Mouse (Mus musculus): ENCODE measurements around the gene Flot1. TPM values are rescaled to one million over a fixed set of nuclear protein-coding genes. Genes with fewer than 3 reads are reported as not detected.

Gene Flot1
- polyA plus RNA-seq, 1 experiment from 2014 or later = 141 TPM

DNA sequence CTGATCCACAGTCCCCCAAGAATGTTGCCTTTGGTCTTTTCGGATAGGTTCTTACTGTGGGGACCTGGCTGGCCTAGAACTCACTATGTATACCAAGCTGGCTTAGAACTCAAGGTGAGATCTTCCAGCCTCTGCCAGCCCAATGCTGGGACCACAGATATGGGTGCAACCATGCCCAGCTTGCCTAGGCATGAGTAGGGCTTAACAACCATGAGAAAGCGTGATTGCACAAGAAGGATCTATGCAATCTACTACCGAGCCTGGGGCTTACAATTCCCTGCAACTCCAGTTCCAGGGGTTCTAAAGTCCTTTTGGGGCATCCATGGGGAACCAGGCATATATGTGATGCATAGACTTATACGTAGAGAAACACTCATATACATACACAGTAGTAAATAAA is 32.1 kb upstream of the Flot1 start:
- no peak for ATAC-seq (ENCODE audit: low FRiP score)
- no peaks in the 10 kb centered on the region for H3K27me3 ChIP-seq (replicated peaks)
- H3K4me3 ChIP-seq (replicated peaks) = no peak overlapping the region
- no peak overlapping the region for H3K9ac ChIP-seq (replicated peaks)
- H3K4me1 ChIP-seq = no peaks in the 10 kb centered on the region
- H3K9me3 ChIP-seq (replicated peaks) = no peaks in the 10 kb centered on the region
- 91% methylated on average over 4 of the region's 4 CpGs for WGBS
- no peaks in the 10 kb centered on the region for H3K36me3 ChIP-seq
- H3K27ac ChIP-seq (replicated peaks) = no peak overlapping the region
- H3K4me2 ChIP-seq = no peak overlapping the region

DNA sequence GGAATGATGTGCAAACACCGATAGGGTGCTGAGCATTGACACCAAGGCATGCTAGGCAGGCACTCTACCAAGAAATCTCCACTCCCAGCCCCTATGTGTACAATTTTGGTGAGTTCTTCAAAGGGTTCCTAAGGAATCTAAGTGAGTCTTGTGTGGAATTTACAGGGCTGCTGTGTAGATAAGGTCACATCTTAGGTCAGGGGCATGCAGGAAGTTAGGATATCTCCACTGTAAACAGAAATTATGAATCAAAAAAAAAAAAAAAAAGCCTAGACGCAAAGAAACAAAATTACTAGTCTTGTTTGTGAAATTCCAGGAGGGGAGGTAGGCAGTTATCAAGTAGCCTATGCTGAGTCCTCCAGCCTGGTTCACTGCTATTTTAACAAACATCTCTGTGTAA is 30.2 kb upstream of the Flot1 start:
- Histone ChIP-seq H3K9ac (replicated peaks) (no peak overlapping the region), H3K27me3 (replicated peaks) (no peaks in the 10 kb centered on the region), H3K4me2 (no peak overlapping the region), H3K36me3 (no peaks in the 10 kb centered on the region), H3K4me3 (replicated peaks) (no peak overlapping the region), H3K9me3 (replicated peaks) (no peaks in the 10 kb centered on the region), H3K27ac (replicated peaks) (no peak overlapping the region), H3K4me1 (no peaks in the 10 kb centered on the region)
- ATAC-seq (ENCODE audit: low FRiP score) = no peak
- WGBS = 91% methylated on average over 2 of the region's 2 CpGs

DNA sequence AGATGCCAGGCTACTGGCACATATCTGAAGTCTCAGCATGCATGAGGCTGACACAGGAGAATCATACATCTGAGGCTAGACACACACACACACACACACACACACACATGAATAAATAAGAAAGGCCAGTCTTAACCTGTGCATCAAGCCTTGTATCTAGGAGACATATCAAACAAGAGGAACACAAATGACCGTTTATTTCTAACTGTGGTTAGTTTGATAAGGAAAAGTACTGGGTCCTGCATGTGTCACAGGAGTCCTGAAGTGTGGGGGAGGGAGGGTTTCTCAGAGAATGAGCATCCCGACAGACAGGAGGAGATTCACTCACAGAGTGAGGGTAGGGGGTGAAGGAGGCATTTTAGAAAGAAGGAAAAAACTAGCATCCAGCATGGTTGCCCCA is 27.9 kb upstream of the Flot1 start:
- Histone ChIP-seq H3K9me3 (replicated peaks) (no peaks in the 10 kb centered on the region), H3K4me3 (replicated peaks) (no peak overlapping the region), H3K9ac (replicated peaks) (no peak overlapping the region), H3K4me2 (no peak overlapping the region), H3K36me3 (no peaks in the 10 kb centered on the region), H3K27me3 (replicated peaks) (no peaks in the 10 kb centered on the region), H3K27ac (replicated peaks) (no peak overlapping the region), H3K4me1 (no peaks in the 10 kb centered on the region)
- 52% methylated on average over 2 of the region's 2 CpGs for WGBS
- no peak for ATAC-seq (ENCODE audit: low FRiP score)

DNA sequence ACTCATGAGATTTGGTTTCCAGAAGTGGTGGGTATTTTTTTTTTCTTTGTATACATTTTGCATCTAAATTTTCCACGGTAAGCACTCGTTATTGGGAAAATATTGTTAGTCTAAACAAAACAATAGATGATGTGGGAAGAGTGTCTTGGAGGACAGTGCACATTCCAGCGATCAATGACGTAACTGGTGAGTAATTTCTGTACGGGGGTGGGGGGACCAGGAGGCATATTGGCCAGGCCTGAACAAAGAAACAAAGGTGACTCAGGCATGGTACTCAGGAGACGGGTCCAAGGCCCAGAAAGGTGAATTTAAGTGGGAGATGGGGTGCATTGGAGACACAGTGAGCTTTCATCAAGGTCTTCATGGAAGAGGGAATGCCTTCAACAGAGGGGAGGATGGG is 27.4 kb upstream of the Flot1 start:
- H3K4me3 ChIP-seq (replicated peaks) = no peak overlapping the region
- no peak for ATAC-seq (ENCODE audit: low FRiP score)
- no peak overlapping the region for H3K4me2 ChIP-seq
- 87% methylated on average over 6 of the region's 6 CpGs for whole genome bisulfite sequencing
- H3K27me3 ChIP-seq (replicated peaks) = no peaks in the 10 kb centered on the region
- no peak overlapping the region for H3K9ac ChIP-seq (replicated peaks)
- no peak overlapping the region for H3K27ac ChIP-seq (replicated peaks)
- H3K4me1 ChIP-seq = no peaks in the 10 kb centered on the region
- no peaks in the 10 kb centered on the region for H3K36me3 ChIP-seq
- H3K9me3 ChIP-seq (replicated peaks) = no peaks in the 10 kb centered on the region

DNA sequence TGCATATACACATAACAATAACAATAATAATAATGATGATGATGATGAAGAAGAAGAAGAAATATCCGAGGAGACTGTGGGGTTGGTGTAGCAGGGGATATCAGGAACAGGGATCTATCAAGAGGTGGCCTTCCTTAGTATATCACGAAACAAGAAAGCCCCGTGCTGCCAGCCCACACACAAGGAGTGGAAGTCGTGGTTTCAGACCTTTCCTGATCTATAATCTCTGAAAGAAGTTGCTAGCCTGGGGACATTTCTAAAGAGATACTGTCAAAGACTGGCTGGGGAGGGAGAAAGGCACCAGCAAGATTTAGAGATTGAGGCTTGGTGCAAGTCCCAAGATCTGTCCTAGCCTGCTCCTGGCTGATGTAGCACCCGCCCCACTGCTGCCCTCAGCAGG is 26.2 kb upstream of the Flot1 start:
- H3K9me3 ChIP-seq (replicated peaks) = no peaks in the 10 kb centered on the region
- H3K4me2 ChIP-seq = no peak overlapping the region
- no peak overlapping the region for H3K4me3 ChIP-seq (replicated peaks)
- H3K27me3 ChIP-seq (replicated peaks) = no peaks in the 10 kb centered on the region
- ATAC-seq (ENCODE audit: low FRiP score) = no peak
- no peaks in the 10 kb centered on the region for H3K36me3 ChIP-seq
- no peaks in the 10 kb centered on the region for H3K4me1 ChIP-seq
- H3K9ac ChIP-seq (replicated peaks) = no peak overlapping the region
- no peak overlapping the region for H3K27ac ChIP-seq (replicated peaks)
- WGBS = 71% methylated on average over 5 of the region's 5 CpGs

DNA sequence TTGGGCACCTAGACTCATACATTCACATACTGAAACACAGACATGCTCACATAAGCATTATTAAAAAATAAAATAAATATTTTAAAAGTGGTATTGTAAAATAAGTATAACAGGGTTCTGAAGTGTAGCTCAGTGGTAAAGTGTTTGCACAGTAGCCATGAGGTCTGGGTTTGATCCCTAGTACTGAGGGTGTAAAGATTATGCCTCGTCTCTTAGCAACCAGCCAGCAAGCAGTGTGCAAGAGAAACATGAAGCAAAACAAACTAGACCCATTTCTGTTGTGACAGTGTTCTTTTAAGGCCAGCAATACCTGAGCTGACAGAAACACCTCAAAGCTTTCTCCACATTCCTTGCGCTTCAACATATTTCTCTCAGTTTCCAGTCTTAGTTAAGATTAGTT is 22.1 kb upstream of the Flot1 start:
- Histone ChIP-seq H3K4me3 (replicated peaks) (no peak overlapping the region), H3K27ac (replicated peaks) (no peak overlapping the region), H3K9me3 (replicated peaks) (no peaks in the 10 kb centered on the region), H3K9ac (replicated peaks) (no peak overlapping the region), H3K4me2 (no peak overlapping the region), H3K36me3 (no peaks in the 10 kb centered on the region), H3K27me3 (replicated peaks) (no peaks in the 10 kb centered on the region), H3K4me1 (no peaks in the 10 kb centered on the region)
- WGBS = 77% methylated on average over 2 of the region's 2 CpGs
- ATAC-seq (ENCODE audit: low FRiP score) = no peak

GRCm38 (mm10) chr17:35803020-35803419 is 20.0 kb upstream of the Flot1 start:
- H3K27ac ChIP-seq (replicated peaks) = no peak overlapping the region
- no peaks in the 10 kb centered on the region for H3K27me3 ChIP-seq (replicated peaks)
- H3K36me3 ChIP-seq = no peaks in the 10 kb centered on the region
- no peaks in the 10 kb centered on the region for H3K4me1 ChIP-seq
- H3K9me3 ChIP-seq (replicated peaks) = no peaks in the 10 kb centered on the region
- 59% methylated on average over 6 of the region's 6 CpGs for WGBS
- ATAC-seq (ENCODE audit: low FRiP score) = no peak
- no peak overlapping the region for H3K4me2 ChIP-seq
- H3K4me3 ChIP-seq (replicated peaks) = no peak overlapping the region
- no peak overlapping the region for H3K9ac ChIP-seq (replicated peaks)

GRCm38 (mm10) chr17:35803858-35804399 is 19.1 kb upstream of the Flot1 start:
- Histone ChIP-seq H3K27me3 (replicated peaks) (no peaks in the 10 kb centered on the region), H3K4me2 (no peak overlapping the region), H3K4me1 (no peaks in the 10 kb centered on the region), H3K4me3 (replicated peaks) (no peak overlapping the region), H3K36me3 (no peaks in the 10 kb centered on the region), H3K9me3 (replicated peaks) (no peaks in the 10 kb centered on the region), H3K27ac (replicated peaks) (no peak overlapping the region), H3K9ac (replicated peaks) (no peak overlapping the region)
- 91% methylated on average over 4 of the region's 4 CpGs for WGBS
- ATAC-seq (ENCODE audit: low FRiP score) = no peak

- Histone ChIP-seq H3K9ac (replicated peaks) (no peak overlapping the region), H3K9me3 (replicated peaks) (no peaks in the 10 kb centered on the region), H3K27ac (replicated peaks) (no peak overlapping the region), H3K27me3 (replicated peaks) (no peaks in the 10 kb centered on the region), H3K4me2 (no peak overlapping the region), H3K4me3 (replicated peaks) (no peak overlapping the region), H3K36me3 (no peaks in the 10 kb centered on the region), H3K4me1 (no peaks in the 10 kb centered on the region)
- ATAC-seq (ENCODE audit: low FRiP score) = no peak
- 76% methylated on average over 9 of the region's 9 CpGs for WGBS
These were observed 15.0 kb upstream of the Flot1 start for GRCm38 (mm10) chr17:35808073-35808472.

GRCm38 (mm10) chr17:35809395-35809794 is 13.6 kb upstream of the Flot1 start:
- Histone ChIP-seq H3K27ac (replicated peaks) (no peak overlapping the region), H3K4me1 (no peaks in the 10 kb centered on the region; the same call in 1 of the 2 replicates), H3K27me3 (replicated peaks) (no peaks in the 10 kb centered on the region), H3K36me3 (no peaks in the 10 kb centered on the region), H3K9me3 (replicated peaks) (no peaks in the 10 kb centered on the region), H3K4me3 (replicated peaks) (no peak overlapping the region), H3K4me2 (no peak overlapping the region), H3K9ac (replicated peaks) (no peak overlapping the region)
- ATAC-seq (ENCODE audit: low FRiP score) = no peak
- 84% methylated on average over 11 of the region's 11 CpGs for WGBS

DNA sequence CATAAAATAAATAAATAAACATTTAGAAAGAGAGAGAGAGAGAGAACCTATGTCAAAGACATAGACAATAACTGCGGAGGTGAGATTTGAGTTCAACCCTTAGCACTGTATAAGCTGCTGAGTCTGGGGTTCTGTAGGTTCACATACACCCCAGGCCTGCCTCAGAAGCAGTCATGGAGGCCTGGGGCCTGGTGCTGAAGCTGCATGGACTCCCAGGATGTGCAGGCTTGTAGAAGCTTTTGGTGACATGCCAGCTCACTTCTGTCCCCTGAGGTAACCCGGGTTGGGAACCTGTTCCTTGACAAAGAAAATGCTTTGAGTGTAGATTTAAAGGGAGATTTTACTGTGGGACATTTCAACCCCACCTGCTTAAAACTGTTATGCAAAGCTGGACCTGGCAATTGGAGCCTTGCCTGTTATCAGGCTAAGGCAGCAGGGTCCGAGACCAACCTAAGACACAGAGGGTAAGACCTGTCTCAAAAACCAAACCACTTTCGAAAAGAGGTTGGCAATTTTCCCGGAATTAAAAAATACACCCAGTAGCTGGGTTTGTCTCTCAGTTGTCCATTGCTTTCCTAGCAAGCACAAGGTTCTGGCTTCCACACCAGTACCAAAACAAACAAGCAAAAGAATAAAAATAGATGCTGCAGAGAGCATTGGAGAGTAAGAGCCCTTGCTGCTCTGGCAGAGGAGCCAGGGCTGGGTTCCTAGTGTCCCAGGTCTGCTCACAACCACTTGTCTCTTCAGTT is 12.0 kb upstream of the Flot1 start:
- Histone ChIP-seq H3K36me3 (no peaks in the 10 kb centered on the region), H3K27me3 (replicated peaks) (no peaks in the 10 kb centered on the region), H3K4me3 (replicated peaks) (no peak overlapping the region), H3K4me2 (no peak overlapping the region), H3K27ac (replicated peaks) (no peak overlapping the region), H3K4me1 (no peaks in the 10 kb centered on the region; the same call in 1 of the 2 replicates), H3K9ac (replicated peaks) (no peak overlapping the region), H3K9me3 (replicated peaks) (no peaks in the 10 kb centered on the region)
- no peak for ATAC-seq (ENCODE audit: low FRiP score)
- 84% methylated on average over 5 of the region's 5 CpGs for WGBS

GRCm38 (mm10) chr17:35812307-35812706 is 10.7 kb upstream of the Flot1 start:
- Histone ChIP-seq H3K36me3 (no peaks in the 10 kb centered on the region), H3K27me3 (replicated peaks) (no peaks in the 10 kb centered on the region), H3K27ac (replicated peaks) (peak overlapping the region; percentile 58), H3K4me1 (no peaks in the 10 kb centered on the region; the same call in 1 of the 2 replicates), H3K9me3 (replicated peaks) (no peaks in the 10 kb centered on the region), H3K4me2 (no peak overlapping the region), H3K4me3 (replicated peaks) (no peak overlapping the region), H3K9ac (replicated peaks) (no peak overlapping the region)
- no peak for ATAC-seq (ENCODE audit: low FRiP score)
- 82% methylated on average over 5 of the region's 5 CpGs for WGBS

Data from neural tube, embryonic 15.5 days (tissue).